Mouse (Mus musculus): ENCODE data around the gene Smyd3. TPM values are rescaled to one million over a fixed set of nuclear protein-coding genes. Genes with fewer than 3 reads are reported as not detected.
A peak's percentile ranks its signal among the peaks of the same experiment; 100 is the strongest.

Gene Smyd3
- total RNA-seq, 2 experiments from 2014 or later: 25.8 to 32.2 TPM

DNA sequence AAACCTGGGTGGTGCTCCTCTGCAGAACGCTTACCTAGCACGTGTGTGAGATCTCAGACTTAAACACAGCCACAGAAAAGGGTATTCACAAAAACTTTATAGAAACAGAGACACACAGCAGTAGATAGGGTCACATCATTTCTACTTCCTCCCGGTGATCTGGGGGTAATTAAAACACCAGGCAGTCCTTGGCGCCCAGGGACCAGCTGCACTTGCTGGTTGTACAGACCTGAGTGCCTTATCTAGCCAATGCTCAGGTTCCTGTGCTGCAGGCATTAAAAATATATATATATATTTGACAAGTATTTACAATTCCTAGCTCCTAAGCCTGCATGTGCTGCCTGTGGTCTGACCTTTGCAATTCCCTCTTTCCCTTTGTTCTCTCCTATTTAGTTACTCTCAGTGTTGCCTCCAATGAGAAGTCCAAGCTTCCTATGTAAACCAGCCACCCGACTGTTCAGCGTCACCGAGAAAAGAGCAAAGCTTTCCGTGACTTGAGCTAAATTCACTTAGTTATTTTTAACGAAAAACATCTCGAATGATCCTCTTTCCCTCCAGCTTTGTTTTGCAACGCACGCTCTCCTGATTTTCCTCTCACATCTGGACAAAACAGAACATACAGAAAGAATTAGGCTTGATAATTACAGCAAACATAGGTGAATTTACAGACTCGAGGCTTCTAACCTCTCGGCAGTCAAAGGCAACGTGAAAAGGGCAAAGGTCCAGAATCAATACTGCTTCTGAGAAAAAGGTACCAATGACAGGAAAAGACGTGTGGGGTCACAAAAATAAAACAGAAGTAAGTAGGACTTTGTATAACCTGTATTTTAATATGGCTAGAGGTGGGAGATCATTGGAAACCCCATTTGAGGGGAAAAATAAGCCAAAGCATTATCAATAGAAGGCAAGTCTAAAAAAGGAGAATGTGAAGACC is 409.8 kb downstream of the Smyd3 start:
- peak; percentile 33; the same call in 1 of the 2 replicates for ATAC-seq (replicated peaks; ENCODE audit: low FRiP score, low TSS enrichment, poor library complexity, severe bottlenecking)

DNA sequence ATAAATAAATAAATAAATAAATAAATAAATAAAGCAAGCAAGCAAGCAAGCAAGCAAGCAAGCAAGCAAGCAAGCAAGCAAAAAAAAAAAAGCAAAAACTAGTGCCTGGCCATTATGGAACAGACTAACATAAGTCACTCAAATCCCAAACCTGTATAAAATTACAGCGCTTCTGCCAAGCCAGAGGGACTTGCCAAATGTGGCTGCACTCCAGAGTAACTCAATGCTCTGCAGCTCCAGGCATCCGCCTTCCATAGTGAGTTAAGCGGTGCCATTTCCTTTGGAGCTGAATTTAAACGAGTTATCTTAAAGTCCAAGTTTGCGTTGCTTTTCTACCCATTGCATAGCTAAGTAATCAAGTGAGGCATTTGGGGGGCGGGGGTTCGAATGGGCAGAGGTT is 410.6 kb downstream of the Smyd3 start:
- no peak for ATAC-seq (replicated peaks; ENCODE audit: low FRiP score, low TSS enrichment, poor library complexity, severe bottlenecking)

DNA sequence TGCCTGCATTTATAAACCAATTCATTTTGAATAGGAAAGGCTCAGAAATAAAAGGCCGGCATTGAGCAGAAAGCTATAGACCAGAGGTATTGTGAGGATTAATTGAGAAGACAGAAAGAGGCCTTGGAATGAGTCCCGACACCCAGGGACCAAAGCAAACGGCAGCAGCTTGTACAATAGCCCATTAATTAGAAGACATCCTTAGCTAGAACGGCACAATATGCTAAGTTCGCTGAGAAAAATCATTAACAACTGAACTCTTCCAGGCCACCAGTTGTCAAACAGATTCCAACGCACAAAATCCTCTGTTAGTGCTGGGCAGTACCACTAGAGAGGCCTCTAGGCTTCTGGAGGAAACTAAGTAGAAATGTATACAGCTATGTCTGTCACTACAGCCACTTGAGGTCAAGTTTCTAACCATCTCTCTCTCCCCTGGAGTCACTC is 411.1 kb downstream of the Smyd3 start:
- no peak for ATAC-seq (replicated peaks; ENCODE audit: low FRiP score, low TSS enrichment, poor library complexity, severe bottlenecking)

DNA sequence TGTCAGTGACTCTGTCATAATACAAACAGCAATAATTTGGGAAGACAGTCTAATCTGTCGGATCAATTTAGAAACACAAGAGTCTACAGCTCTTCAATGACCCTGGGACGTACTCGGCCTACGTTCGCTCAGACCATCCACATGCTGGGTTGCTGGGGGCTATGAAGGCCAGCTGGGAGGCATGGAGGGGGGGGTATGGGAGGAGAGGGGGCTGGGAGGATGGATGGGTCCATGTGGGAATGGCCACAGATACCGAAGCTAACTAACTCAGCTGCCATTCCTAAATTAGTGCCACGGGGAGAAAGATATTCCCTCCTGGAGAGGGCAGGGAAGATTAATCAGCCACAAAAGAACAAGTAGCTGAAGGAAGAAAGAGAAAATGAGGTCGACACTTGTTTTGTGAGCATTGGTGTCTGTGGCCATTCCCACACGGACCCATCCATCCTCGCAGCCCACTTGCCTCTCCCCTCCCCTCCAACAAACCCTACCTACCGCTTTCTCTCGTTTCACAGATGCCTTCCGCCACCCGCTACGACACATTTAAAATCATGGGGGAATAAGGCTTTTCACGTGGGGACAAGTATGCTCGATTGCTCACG is 411.6 kb downstream of the Smyd3 start:
- no peak for ATAC-seq (replicated peaks; ENCODE audit: low FRiP score, low TSS enrichment, poor library complexity, severe bottlenecking)

DNA sequence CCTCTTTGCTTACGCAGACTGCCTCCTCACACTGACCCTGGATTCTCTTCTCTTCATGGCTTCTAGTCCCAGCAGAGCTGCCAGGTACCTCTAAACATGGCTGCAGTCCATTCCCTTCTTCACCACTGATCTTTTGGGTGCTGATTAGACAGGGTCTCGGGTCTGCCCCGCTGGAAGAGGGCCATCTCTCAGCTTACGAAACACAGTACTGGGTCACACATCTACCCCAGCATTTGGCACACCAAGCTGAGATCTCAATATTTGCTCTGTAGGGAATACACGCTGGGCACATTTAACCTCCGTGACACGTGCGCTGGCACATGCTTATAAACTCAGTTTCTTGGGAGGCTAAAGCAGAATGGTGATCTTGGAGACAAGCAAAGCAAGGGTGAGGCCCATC is 413.4 kb downstream of the Smyd3 start:
- ATAC-seq (replicated peaks; ENCODE audit: low FRiP score, low TSS enrichment, poor library complexity, severe bottlenecking): no peak

DNA sequence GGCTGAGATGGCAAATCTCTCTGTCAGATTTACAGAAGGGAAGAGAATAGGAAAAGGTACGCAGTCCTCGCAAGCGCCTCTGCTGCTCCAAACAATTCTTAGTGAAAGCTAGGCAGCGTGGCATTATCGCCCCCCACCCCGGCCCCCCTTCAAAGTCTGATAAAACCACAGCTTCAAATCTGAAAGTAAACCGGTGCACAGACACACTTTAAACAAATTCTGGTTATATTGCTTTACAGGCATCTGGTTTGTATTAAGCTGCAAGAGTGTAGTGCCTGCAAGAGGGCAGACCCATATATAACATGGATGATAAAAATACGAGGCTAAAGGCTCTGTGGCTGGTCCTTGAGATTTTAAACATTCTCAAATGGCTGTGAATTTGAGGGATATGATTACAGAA is 420.8 kb downstream of the Smyd3 start:
- ATAC-seq (replicated peaks; ENCODE audit: low FRiP score, low TSS enrichment, poor library complexity, severe bottlenecking): no peak

DNA sequence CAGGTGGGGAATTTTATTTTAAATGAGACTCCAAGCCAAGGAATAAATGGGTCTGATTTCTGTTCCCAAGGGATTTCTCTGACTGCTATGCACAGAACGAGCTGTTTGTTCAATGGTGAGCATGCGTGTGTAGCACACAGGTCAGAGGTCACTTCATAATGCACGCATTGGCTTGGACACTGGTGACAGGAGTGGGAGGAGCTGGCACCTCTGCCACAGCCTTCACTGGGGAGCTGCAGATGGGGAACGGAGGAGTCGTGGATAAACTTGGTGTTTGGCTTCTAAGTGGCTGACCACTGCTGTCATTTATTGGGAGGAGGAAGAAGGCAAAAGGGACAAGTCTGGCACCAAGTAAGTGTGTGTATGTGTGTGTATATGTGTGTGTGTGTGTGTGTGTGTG is 421.5 kb downstream of the Smyd3 start:
- ATAC-seq (replicated peaks; ENCODE audit: low FRiP score, low TSS enrichment, poor library complexity, severe bottlenecking): no peak

DNA sequence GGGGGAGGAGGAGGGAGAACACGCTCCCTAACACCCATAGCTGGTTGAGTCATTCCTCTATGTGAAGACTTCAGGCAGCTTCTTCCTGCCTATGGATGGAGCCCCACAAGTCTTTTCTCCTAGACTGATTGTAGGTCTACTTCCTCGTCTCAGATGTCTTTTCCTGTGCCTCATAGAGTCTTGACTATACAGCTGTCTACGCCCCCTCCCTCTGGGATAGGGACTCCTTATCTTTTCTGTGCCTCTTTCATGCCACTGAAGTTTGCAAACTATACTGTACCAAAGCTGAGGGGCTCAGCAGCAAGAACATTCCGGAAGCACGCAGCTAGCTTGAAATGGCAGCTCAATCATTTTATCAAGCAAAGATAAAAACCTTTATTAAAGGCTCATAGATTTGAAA is 428.7 kb downstream of the Smyd3 start:
- 0 out of 2 replicates have a peak, but pooled peaks have one; percentile 21 for ATAC-seq (replicated peaks; ENCODE audit: low FRiP score, low TSS enrichment, poor library complexity, severe bottlenecking)

DNA sequence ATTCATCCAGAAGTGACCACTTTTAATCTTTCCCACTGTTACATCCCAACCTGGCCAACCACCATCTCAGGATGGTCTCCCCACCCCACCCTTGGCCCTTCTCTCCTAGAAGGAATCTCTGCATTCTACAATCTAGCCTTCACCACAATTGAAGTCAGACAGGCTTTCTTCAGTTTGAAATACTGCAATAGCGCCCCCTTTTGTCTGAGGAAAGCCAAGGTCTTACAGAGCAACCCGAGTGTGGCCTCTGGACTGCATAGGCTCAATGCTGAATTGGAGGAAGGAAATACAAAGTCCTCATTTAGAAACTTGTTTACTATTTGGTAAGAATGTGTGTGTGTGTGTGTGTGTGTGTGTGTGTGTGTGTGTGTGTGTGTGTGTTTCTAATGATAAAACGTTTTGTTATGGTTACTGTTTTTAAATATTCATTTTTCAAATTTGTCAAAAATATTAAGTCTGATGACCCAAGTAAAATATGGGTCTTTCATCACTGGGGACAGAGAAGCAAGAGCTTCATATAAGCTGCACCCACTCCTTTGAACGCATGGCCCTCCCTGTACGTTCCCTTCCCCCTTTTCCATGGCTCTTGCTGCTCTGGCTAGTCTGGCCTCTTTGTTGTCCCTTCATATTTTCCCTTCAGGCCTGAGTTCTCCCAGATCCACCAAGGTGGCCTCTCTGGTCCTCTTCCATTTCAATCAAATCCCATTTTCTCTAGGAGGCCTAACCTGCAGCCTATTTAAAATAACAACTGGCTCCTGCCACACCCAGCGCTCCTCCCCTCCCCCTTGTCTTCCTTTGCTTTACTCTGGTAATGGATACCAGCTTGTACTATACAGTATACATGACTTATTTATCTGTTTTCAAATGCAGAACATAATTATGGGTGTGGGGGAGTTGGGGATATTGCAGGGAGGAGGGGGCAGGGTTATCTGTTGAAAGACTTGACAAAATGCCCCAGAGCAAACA is 430.5 kb downstream of the Smyd3 start:
- peak; percentile 66 for ATAC-seq (replicated peaks; ENCODE audit: low FRiP score, low TSS enrichment, poor library complexity, severe bottlenecking)

DNA sequence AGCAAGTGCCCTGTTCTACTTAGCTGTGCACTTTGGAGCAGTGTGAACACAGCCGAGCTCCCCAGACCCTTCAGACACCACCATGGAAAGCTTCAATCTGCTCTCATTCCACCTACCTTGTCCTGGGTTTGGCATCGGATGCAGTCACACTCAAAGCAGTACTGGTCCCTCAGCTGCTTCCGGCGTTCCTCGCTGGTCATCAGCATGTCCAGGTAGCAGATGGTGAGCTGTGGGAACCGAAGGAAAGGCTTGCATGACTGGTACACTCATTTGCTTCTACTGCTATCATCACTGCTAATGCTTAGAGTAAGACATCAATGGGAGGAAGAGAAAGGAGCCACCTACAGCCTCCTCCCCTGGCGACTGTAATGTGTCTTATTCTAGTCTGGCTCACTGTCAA is 431.6 kb downstream of the Smyd3 start:
- ATAC-seq (replicated peaks; ENCODE audit: low FRiP score, low TSS enrichment, poor library complexity, severe bottlenecking): no peak

DNA sequence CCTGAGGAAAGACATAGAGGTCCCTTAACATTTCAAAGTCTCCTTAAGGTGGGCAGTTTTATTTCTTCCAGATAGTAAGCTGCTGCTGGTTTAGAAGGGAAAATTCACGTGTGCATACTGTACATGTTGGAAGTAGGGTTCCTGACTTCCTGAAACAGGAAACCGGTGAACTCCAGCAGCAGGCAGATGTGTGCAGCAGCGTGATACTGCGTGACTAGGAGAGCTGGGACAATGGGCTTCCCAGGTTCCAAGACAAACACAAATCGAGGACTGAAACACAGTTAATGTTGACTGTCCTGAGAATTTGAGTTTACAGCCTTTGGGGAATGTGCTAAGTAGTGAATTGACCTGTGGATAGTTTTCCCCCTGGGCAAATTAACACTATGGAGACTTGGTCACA is 434.7 kb downstream of the Smyd3 start:
- ATAC-seq (replicated peaks; ENCODE audit: low FRiP score, low TSS enrichment, poor library complexity, severe bottlenecking): no peak

DNA sequence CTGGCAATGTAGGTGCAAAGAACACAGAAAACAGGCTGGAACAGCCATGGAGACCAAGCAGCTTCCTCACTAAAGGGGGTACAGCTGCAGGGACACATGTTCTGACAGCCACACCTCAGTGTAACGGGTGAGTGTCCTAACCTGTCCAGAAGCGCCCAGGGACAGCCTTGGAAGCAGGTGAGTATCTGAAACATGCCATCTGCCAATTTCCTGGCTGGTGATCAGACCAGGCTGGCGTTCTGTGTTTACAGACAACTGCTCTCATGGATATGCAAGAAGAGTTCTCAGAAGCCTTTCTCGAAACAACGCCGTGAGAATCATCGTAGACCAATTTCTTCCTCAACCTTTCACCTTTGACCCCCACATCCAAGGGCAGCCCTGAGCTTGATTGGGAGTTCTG is 444.0 kb downstream of the Smyd3 start:
- no peak for ATAC-seq (replicated peaks; ENCODE audit: low FRiP score, low TSS enrichment, poor library complexity, severe bottlenecking)

DNA sequence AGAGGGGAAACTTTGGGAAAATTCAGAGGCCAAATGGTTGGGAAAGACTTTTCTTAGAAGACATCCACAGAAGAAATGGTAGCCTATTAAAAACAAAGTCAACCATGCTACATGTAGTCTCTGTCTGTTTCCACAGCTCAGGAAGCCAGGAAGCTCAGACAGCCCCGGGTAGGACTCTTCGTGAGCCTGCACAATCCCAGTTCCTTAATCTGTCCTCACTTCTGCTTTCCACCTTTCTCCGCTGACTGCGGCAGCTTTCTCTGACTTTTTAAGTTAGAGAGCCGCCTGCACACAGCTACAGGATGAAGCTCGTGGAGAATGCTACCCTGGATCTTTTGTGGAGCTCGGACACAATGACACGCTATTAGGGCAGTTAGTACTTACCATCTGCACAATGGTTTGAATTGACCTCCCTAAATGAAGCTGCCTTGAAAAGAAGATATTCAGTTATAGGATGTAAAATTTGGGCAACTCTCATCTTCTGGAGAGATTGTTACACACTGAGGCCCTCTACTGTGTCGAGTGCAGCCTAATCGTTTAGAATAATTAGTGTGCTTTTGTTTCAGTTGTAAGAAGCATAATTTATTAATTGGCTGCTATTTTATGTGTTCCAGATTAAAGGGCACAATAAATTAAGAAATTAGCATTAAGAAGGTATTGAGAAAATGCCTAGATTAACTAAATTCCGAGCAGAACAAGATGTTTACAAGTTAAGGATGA is 444.7 kb downstream of the Smyd3 start:
- no peak for ATAC-seq (replicated peaks; ENCODE audit: low FRiP score, low TSS enrichment, poor library complexity, severe bottlenecking)

DNA sequence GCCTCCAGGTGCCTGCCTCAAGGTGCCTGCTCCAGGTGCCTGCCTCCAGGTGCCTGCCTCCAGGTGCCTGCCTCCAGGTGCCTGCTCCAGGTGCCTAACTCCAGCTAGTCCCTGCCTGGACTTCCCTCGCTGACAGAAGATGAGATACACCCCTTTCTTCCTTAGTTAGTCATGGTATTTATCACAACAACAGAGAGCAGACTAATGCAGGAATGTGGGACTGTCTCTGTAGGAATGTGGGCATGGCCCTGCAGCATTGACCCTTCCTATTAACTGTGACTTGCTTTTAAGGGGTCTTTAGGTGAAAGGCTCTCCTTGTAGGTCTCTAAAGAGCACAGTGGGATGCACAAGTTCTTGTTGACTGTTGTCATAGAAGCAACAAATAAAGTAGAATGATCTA is 445.4 kb downstream of the Smyd3 start:
- ATAC-seq (replicated peaks; ENCODE audit: low FRiP score, low TSS enrichment, poor library complexity, severe bottlenecking): no peak

DNA sequence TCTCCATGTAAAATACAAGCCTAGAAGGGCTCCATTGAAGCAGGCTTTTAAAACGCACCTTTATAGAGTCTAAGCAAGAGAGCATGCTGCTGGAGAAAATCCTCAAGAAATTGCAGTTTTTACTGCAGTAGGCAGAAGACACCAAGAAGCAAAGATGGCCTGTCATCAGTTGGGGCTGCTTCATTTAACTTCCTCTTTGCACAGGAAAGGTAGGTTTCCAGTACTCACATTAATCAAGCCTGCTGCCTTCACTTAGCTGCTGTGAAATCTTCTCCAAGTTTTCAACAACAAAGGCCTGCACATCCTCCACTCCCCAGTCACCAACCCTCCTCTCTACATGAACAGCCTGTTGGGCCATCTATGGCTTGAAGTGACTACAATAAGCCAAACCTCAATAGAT is 448.9 kb downstream of the Smyd3 start:
- no peak for ATAC-seq (replicated peaks; ENCODE audit: low FRiP score, low TSS enrichment, poor library complexity, severe bottlenecking)

DNA sequence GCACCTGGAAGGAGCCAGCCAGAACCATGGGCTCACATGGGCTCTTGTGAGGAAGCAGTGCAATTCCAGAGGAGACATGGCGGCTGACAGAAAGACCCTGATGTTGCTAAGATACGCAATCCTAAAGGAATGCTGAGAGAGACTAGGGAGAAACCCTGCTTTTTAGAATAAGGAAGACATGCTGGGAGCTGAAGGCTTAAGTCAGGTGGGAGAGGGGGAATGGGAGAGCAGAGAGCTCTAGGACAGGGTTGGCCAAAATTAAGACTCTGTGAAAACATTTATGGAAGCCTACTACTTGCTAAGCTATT is 452.6 kb downstream of the Smyd3 start:
- ATAC-seq (replicated peaks; ENCODE audit: low FRiP score, low TSS enrichment, poor library complexity, severe bottlenecking): no peak

DNA sequence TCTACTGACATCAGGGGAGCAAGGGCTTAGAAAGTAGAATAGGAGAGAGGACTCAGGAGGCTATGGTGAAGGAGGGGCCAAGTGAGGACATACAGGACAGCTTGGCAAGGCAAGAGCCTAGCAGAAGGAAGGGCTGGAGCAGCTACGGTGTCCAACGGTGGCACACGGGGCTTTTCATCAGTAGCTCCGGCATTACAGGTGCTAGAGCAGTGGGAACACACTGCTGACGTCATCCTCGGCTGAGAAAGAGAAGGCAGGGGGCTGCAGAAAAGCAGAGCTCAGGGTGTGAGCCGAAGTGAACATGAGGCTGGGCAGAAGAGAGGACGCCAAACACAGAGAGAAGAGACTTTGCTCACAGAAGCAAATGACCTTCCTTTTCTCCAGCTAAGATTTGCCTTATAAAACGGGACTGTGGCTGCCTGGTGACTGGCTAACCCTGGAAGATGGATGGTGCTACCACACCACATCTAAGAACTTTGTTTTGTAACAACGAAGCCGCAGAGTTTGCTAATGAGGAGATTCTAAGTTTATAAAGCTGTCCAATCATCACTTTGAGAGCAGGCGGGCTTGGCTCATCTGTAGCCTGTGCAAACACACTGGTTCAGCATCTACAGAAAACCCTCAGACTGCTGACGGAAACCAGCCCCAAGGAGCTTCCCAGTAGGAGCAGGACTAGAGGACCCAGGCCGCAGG is 453.1 kb downstream of the Smyd3 start:
- no peak for ATAC-seq (replicated peaks; ENCODE audit: low FRiP score, low TSS enrichment, poor library complexity, severe bottlenecking)

DNA sequence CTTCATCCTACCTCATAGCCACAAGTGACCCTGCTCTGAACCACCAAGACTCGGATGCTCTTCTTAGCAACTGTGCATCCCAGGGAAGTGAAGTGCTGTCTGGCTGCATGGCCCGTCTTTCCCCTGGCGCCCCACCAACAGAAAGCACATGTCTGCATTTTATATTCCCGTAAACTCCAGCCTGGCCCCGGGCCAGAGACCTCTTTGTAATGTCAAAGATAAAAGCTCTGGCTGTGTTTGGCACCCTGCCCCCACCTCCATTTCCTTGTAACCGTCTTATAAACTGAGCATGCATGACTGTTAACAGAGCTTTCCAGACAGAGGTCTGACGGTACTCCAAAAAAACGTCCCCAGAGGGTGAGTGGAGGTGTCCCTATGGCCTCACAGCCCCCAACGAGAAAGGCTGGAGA is 456.1 kb downstream of the Smyd3 start:
- ATAC-seq (replicated peaks; ENCODE audit: low FRiP score, low TSS enrichment, poor library complexity, severe bottlenecking): peak; percentile 53

DNA sequence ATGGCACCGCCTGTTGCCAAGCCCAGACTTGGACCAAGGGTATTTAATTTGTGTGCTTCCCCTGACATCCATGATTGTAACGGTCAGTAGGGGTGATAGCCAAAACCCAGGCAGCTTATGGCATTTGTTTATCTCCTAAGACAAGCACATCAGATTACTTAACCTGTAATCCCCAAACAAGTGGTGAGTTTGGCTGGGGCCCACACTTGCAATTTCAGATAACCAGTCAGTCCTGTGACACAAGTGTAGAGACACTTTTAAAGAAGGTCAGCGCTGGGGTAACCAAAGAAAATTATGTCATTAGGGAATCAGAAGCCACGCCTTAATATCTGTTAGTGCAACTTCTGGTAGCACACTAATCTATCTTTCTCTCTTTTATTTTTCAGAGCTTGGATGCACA is 456.8 kb downstream of the Smyd3 start:
- peak; percentile 68 for ATAC-seq (replicated peaks; ENCODE audit: low FRiP score, low TSS enrichment, poor library complexity, severe bottlenecking)
